Mouse (Mus musculus): ENCODE results near the gene Fstl5.
A peak's percentile ranks its signal among the peaks of the same experiment; 100 is the strongest.

Gene Fstl5

GRCm38 (mm10) chr3:76074060-76074707 is at the start of gene Fstl5:
Fstl5 (plus strand) TSS chr3:76074270.
- DNase-seq (ENCODE audit: low spot score in 2 of 2), result peak in 1 of 2 experiments; percentile 6

GRCm38 (mm10) chr3:76025523-76025922 is 48.5 kb upstream of the Fstl5 start:
- no peak for DNase-seq (ENCODE audit: low spot score in 2 of 2)

GRCm38 (mm10) chr3:76051124-76051523 is 22.9 kb upstream of the Fstl5 start:
- no peak for DNase-seq (ENCODE audit: low spot score in 2 of 2)

- DNase-seq (ENCODE audit: low spot score in 2 of 2), result no peak
Observed at GRCm38 (mm10) chr3:76061996-76062395, 12.1 kb upstream of the Fstl5 start.

- peak in 1 of 2 experiments; percentile 71 for DNase-seq (ENCODE audit: low spot score in 2 of 2)
Observed at GRCm38 (mm10) chr3:76067920-76068319, 6.2 kb upstream of the Fstl5 start.

GRCm38 (mm10) chr3:76072826-76073225 is 1.2 kb upstream of the Fstl5 start:
- DNase-seq (ENCODE audit: low spot score in 2 of 2), result no peak

- DNase-seq (ENCODE audit: low spot score in 2 of 2), result no peak
Observed at GRCm38 (mm10) chr3:76140445-76140844, 66.4 kb downstream of the Fstl5 start.

- no peak for DNase-seq (ENCODE audit: low spot score in 2 of 2)
Observed at GRCm38 (mm10) chr3:76147846-76148245, 73.8 kb downstream of the Fstl5 start.

GRCm38 (mm10) chr3:76238834-76239233 is 164.8 kb downstream of the Fstl5 start:
- DNase-seq (ENCODE audit: low spot score in 2 of 2), result no peak

- no peak for DNase-seq (ENCODE audit: low spot score in 2 of 2)
Observed at GRCm38 (mm10) chr3:76251385-76251784, 177.3 kb downstream of the Fstl5 start.

- no peak for DNase-seq (ENCODE audit: low spot score in 2 of 2)
Observed at GRCm38 (mm10) chr3:76292993-76293392, 218.9 kb downstream of the Fstl5 start.

- DNase-seq (ENCODE audit: low spot score in 2 of 2), result no peak
Observed at GRCm38 (mm10) chr3:76294394-76294793, 220.3 kb downstream of the Fstl5 start.

GRCm38 (mm10) chr3:76301026-76301773 is 227.1 kb downstream of the Fstl5 start:
- no peak for DNase-seq (ENCODE audit: low spot score in 2 of 2)

GRCm38 (mm10) chr3:76316991-76317390 is 242.9 kb downstream of the Fstl5 start:
- DNase-seq (ENCODE audit: low spot score in 2 of 2), result no peak

- no peak for DNase-seq (ENCODE audit: low spot score in 2 of 2)
Observed at GRCm38 (mm10) chr3:76319531-76319930, 245.5 kb downstream of the Fstl5 start.

GRCm38 (mm10) chr3:76322431-76322830 is 248.4 kb downstream of the Fstl5 start:
- no peak for DNase-seq (ENCODE audit: low spot score in 2 of 2)

GRCm38 (mm10) chr3:76336922-76337321 is 262.9 kb downstream of the Fstl5 start:
- DNase-seq (ENCODE audit: low spot score in 2 of 2), result no peak

GRCm38 (mm10) chr3:76367000-76367399 is 292.9 kb downstream of the Fstl5 start:
- no peak for DNase-seq (ENCODE audit: low spot score in 2 of 2)

GRCm38 (mm10) chr3:76369910-76370309 is 295.8 kb downstream of the Fstl5 start:
- DNase-seq (ENCODE audit: low spot score in 2 of 2), result no peak

GRCm38 (mm10) chr3:76428775-76429372 is 354.8 kb downstream of the Fstl5 start:
- no peak for DNase-seq (ENCODE audit: low spot score in 2 of 2)

- DNase-seq (ENCODE audit: low spot score in 2 of 2), result no peak
Observed at GRCm38 (mm10) chr3:76467229-76467874, 393.3 kb downstream of the Fstl5 start.

GRCm38 (mm10) chr3:76468147-76468546 is 394.1 kb downstream of the Fstl5 start:
- no peak for DNase-seq (ENCODE audit: low spot score in 2 of 2)
